Mouse (Mus musculus) common myeloid progenitor, adult 5-6 weeks (primary cell): Measurements from ENCODE around the gene Sectm1a. TPM values are rescaled to one million over a fixed set of nuclear protein-coding genes. Genes with fewer than 3 reads are reported as not detected.
"Not testable (repeated sequence)": the region's sequence is repeated elsewhere in the genome, so short reads cannot be mapped to it uniquely, and the experiment has no call there.

ENCODE experiments used
- ATAC-seq: replicated peaks from 2 replicates; pipeline ENCODE4 v1.8.0; 2016; ENCODE audit warnings: low read depth, mild to moderate bottlenecking, moderate TSS enrichment, inconsistent platforms; ENCODE audit not compliant: poor library complexity, severe bottlenecking
- total RNA-seq: library from RNA; stranded (forward); fragments of 200-1000, 187-1606 nt; gene quantifications from 2 replicates; pipeline ENCODE4 v1.2.3, GENCODE M21; 2017

The Sectm1a gene
- not detected in 2 replicates for total RNA-seq

- no peak for ATAC-seq
These were observed at the start of gene Sectm1a for GRCm38 (mm10) chr11:121081120-121081519. Sectm1a (minus strand) TSS chr11:121081220.

- no peak for ATAC-seq
These were observed 48.6 kb upstream of the Sectm1a start for GRCm38 (mm10) chr11:121129616-121130015.

- no peak for ATAC-seq
These were observed 46.4 kb upstream of the Sectm1a start for GRCm38 (mm10) chr11:121127441-121127840.

GRCm38 (mm10) chr11:121126395-121126794 is 45.4 kb upstream of the Sectm1a start:
- 0 out of 2 replicates have a peak, but pooled peaks have one; percentile 45 for ATAC-seq

- ATAC-seq: no peak
These were observed 44.6 kb upstream of the Sectm1a start for GRCm38 (mm10) chr11:121125522-121126172.

- no peak for ATAC-seq
These were observed 42.4 kb upstream of the Sectm1a start for GRCm38 (mm10) chr11:121123438-121123837.

- ATAC-seq: no peak
These were observed 41.1 kb upstream of the Sectm1a start for GRCm38 (mm10) chr11:121122024-121122670.

- no peak for ATAC-seq
These were observed 40.1 kb upstream of the Sectm1a start for GRCm38 (mm10) chr11:121121151-121121550.

- ATAC-seq: no peak
These were observed 37.6 kb upstream of the Sectm1a start, which contains the start of gene Tex19.2 for GRCm38 (mm10) chr11:121118577-121118976. Tex19.2 (minus strand) TSS chr11:121118677.

- no peak for ATAC-seq
These were observed 37.1 kb upstream of the Sectm1a start for GRCm38 (mm10) chr11:121118106-121118505.

- no peak for ATAC-seq
These were observed 31.2 kb upstream of the Sectm1a start for GRCm38 (mm10) chr11:121112091-121112775.

GRCm38 (mm10) chr11:121111601-121112000 is 30.6 kb upstream of the Sectm1a start:
- ATAC-seq: no peak

GRCm38 (mm10) chr11:121111051-121111450 is 30.0 kb upstream of the Sectm1a start:
- no peak for ATAC-seq

GRCm38 (mm10) chr11:121109986-121110385 is 29.0 kb upstream of the Sectm1a start:
- ATAC-seq: peak; percentile 50; the same call in 1 of the 2 replicates

- ATAC-seq: no peak
These were observed 27.0 kb upstream of the Sectm1a start for GRCm38 (mm10) chr11:121108061-121108460.

- not testable (repeated sequence) for ATAC-seq
These were observed 26.2 kb upstream of the Sectm1a start for GRCm38 (mm10) chr11:121107242-121107641.

GRCm38 (mm10) chr11:121101124-121101805 is 20.2 kb upstream of the Sectm1a start:
- 0 out of 2 replicates have a peak, but pooled peaks have one; percentile 18 for ATAC-seq

GRCm38 (mm10) chr11:121100692-121101091 is 19.7 kb upstream of the Sectm1a start:
- ATAC-seq: no peak

- ATAC-seq: no peak
These were observed 18.7 kb upstream of the Sectm1a start for GRCm38 (mm10) chr11:121099762-121100161.
